Mouse (Mus musculus): ENCODE data around the gene Epb41l5. TPM values are rescaled to one million over a fixed set of nuclear protein-coding genes. Genes with fewer than 3 reads are reported as not detected.

Gene Epb41l5
- 1 to 10 TPM; 1.7 to 5.1 TPM for polyA plus RNA-seq (2017; shearing (Covaris generic))

GRCm38 (mm10) chr1:119648205-119649111 lies at the start of gene Epb41l5:
TSS of gene Epb41l5 (minus strand) at chr1:119649000.

GRCm38 (mm10) chr1:119525689-119526591 lies 122.9 kb downstream of the Epb41l5 start, which contains the start of gene Tmem185b:
TSS of gene Tmem185b (plus strand) at chr1:119526160.

GRCm38 (mm10) chr1:119504260-119505062 lies 144.3 kb downstream of the Epb41l5 start, which contains the start of gene Ralb:
TSS of gene Ralb (minus strand) at chr1:119504794.

Other genes starting within 250 kb of the Epb41l5 start
- under 1 TPM in 1 of 2 experiments, not detected in 1; 0.09 TPM for gene Inhbb, start 226.8 kb downstream of the Epb41l5 start, polyA plus RNA-seq (2017; shearing (Covaris generic))
- 10 to 100 TPM; 17.7 to 21.3 TPM for gene Ralb, start 144.2 kb downstream of the Epb41l5 start, polyA plus RNA-seq (2017; shearing (Covaris generic))
- 10 to 100 TPM; 35.6 to 46.8 TPM for gene Tmem185b, start 122.8 kb downstream of the Epb41l5 start, polyA plus RNA-seq (2017; shearing (Covaris generic))
- 10 to 100 TPM; 18.7 to 24.6 TPM for gene Ptpn4, start 188.6 kb upstream of the Epb41l5 start, polyA plus RNA-seq (2017; shearing (Covaris generic))